Mouse (Mus musculus) neural tube, embryonic 15.5 days (tissue): Measurements from ENCODE around the gene Plvap. TPM values are rescaled to one million over a fixed set of nuclear protein-coding genes. Genes with fewer than 3 reads are reported as not detected.
A peak's percentile ranks its signal among the peaks of the same experiment; 100 is the strongest.

Source experiments
- ATAC-seq: fragments of 200-750 bp; cut with Nextera tagmentation; 2 replicates; pipeline ENCODE4 v1.8.0; 2017; ENCODE audit warnings: mild to moderate bottlenecking, moderate TSS enrichment, moderate library complexity; ENCODE audit not compliant: low FRiP score
- H3K27ac ChIP-seq: fragments of 300-500 bp; sonication (generic); replicated peaks from 2 replicates; pipeline ENCODE4 v1.5.1; 2015; ENCODE audit warnings: mild to moderate bottlenecking, inconsistent platforms
- H3K27me3 ChIP-seq: fragments of 300-500 bp; sonication (generic); replicated peaks from 2 replicates; pipeline ENCODE4 v1.6.1; 2015; ENCODE audit warnings: inconsistent platforms
- H3K36me3 ChIP-seq: fragments of 300-500 bp; sonication (generic); 2 replicates; pipeline ENCODE4 v1.6.1; 2015; ENCODE audit warnings: inconsistent platforms
- H3K4me1 ChIP-seq: fragments of 300-500 bp; sonication (generic); 2 replicates; pipeline ENCODE4 v1.6.1; 2015; ENCODE audit warnings: inconsistent platforms
- H3K4me2 ChIP-seq: fragments of 300-500 bp; sonication (generic); 2 replicates; pipeline ENCODE4 v1.6.1; 2015; ENCODE audit warnings: inconsistent platforms, mild to moderate bottlenecking, moderate library complexity
- H3K4me3 ChIP-seq: fragments of 300-500 bp; sonication (generic); replicated peaks from 2 replicates; pipeline ENCODE4 v1.5.1; 2015; ENCODE audit warnings: mild to moderate bottlenecking, inconsistent platforms
- H3K9ac ChIP-seq: fragments of 300-500 bp; sonication (generic); replicated peaks from 2 replicates; pipeline ENCODE4 v1.6.1; 2015; ENCODE audit warnings: mild to moderate bottlenecking, inconsistent platforms
- H3K9me3 ChIP-seq: fragments of 300-500 bp; sonication (generic); replicated peaks from 2 replicates; pipeline ENCODE4 v1.6.1; 2016; ENCODE audit warnings: inconsistent platforms
- WGBS: fragments of 180-500 bp; shearing (Covaris S2); methylation state at CpG from one replicate; pipeline ENCODE4 v1.1.7; 2015; ENCODE audit warnings: mixed read lengths; 5-methylcytosine and 5-hydroxymethylcytosine counted together
- polyA plus RNA-seq: library from polyadenylated mRNA; unstranded; fragments of >200 nt; fragmentation: Nextera tagmentation; extraction: Ambion mirVana; gene quantifications from 2 replicates; pipeline ENCODE4 v1.2.1, GENCODE M21; 2015

Gene Plvap
- polyA plus RNA-seq, 1 experiment from 2014 or later = 9.5 TPM

- H3K4me3 ChIP-seq = no peak overlapping the region
- H3K4me2 ChIP-seq = no peak overlapping the region
- no peak for ATAC-seq
- H3K36me3 ChIP-seq = peaks cover 2% of the 10 kb centered on the region
- H3K9ac ChIP-seq = no peak overlapping the region
- no peak overlapping the region for H3K27ac ChIP-seq
- no peaks in the 10 kb centered on the region for H3K9me3 ChIP-seq
- H3K4me1 ChIP-seq = peaks cover 37% of the 10 kb centered on the region
- WGBS = 41% methylated on average over 16 of the region's 16 CpGs
- H3K27me3 ChIP-seq = no peaks in the 10 kb centered on the region
These were observed 12.5 kb downstream of the Plvap start for GRCm38 (mm10) chr8:71498816-71499690.

- Histone ChIP-seq H3K27ac (no peak overlapping the region), H3K4me2 (no peak overlapping the region), H3K4me1 (peaks cover 37% of the 10 kb centered on the region), H3K9ac (no peak overlapping the region), H3K36me3 (peaks cover 9% of the 10 kb centered on the region), H3K4me3 (no peak overlapping the region), H3K27me3 (no peaks in the 10 kb centered on the region), H3K9me3 (no peaks in the 10 kb centered on the region)
- WGBS = 25% methylated on average over 15 of the region's 15 CpGs
- no peak for ATAC-seq
These were observed 13.6 kb downstream of the Plvap start for GRCm38 (mm10) chr8:71497881-71498501.

- no peak for ATAC-seq
- Histone ChIP-seq H3K4me3 (no peak overlapping the region), H3K4me1 (peaks cover 37% of the 10 kb centered on the region), H3K27me3 (no peaks in the 10 kb centered on the region), H3K36me3 (peaks cover 17% of the 10 kb centered on the region), H3K9ac (no peak overlapping the region), H3K27ac (no peak overlapping the region), H3K4me2 (no peak overlapping the region), H3K9me3 (no peaks in the 10 kb centered on the region)
- 78% methylated on average over 1 of the region's 1 CpGs for WGBS
These were observed 14.4 kb downstream of the Plvap start for GRCm38 (mm10) chr8:71497077-71497645.

- Histone ChIP-seq H3K27ac (peak overlapping the region; percentile 10; the same call in 1 of the 2 replicates), H3K9me3 (no peaks in the 10 kb centered on the region), H3K4me1 (peaks cover 37% of the 10 kb centered on the region), H3K4me3 (no peak overlapping the region), H3K9ac (no peak overlapping the region), H3K4me2 (no peak overlapping the region), H3K27me3 (no peaks in the 10 kb centered on the region), H3K36me3 (peaks cover 22% of the 10 kb centered on the region)
- 44% methylated on average over 11 of the region's 11 CpGs for WGBS
- no peak for ATAC-seq
These were observed 15.1 kb downstream of the Plvap start for GRCm38 (mm10) chr8:71496481-71496880.

GRCm38 (mm10) chr8:71495811-71496210, 15.7 kb downstream of the Plvap start:
- WGBS = 89% methylated on average over 5 of the region's 5 CpGs
- ATAC-seq = no peak
- Histone ChIP-seq H3K4me2 (no peak overlapping the region), H3K36me3 (peaks cover 28% of the 10 kb centered on the region), H3K27me3 (no peaks in the 10 kb centered on the region), H3K9ac (no peak overlapping the region), H3K9me3 (no peaks in the 10 kb centered on the region), H3K4me3 (no peak overlapping the region), H3K4me1 (peaks cover 37% of the 10 kb centered on the region), H3K27ac (peak overlapping the region; percentile 51; the same call in 1 of the 2 replicates)

GRCm38 (mm10) chr8:71495039-71495438, 16.5 kb downstream of the Plvap start:
- Histone ChIP-seq H3K4me2 (peak overlapping the region; percentile 41), H3K4me1 (peaks cover 41% of the 10 kb centered on the region), H3K27ac (no peak overlapping the region), H3K9me3 (no peaks in the 10 kb centered on the region), H3K27me3 (no peaks in the 10 kb centered on the region), H3K36me3 (peaks cover 36% of the 10 kb centered on the region), H3K4me3 (no peak overlapping the region), H3K9ac (no peak overlapping the region)
- ATAC-seq = peak; percentile 83
- WGBS = 16% methylated on average over 16 of the region's 16 CpGs

GRCm38 (mm10) chr8:71488454-71488853, 23.1 kb downstream of the Plvap start:
- H3K4me3 ChIP-seq = peak overlapping the region; percentile 57
- WGBS = 0% methylated on average over 22 of the region's 22 CpGs
- H3K36me3 ChIP-seq = peaks cover 37% of the 10 kb centered on the region
- H3K9ac ChIP-seq = peak overlapping the region; percentile 74
- H3K4me2 ChIP-seq = peak overlapping the region; percentile 99
- H3K9me3 ChIP-seq = no peaks in the 10 kb centered on the region
- peak overlapping the region; percentile 83 for H3K27ac ChIP-seq
- peaks cover 58% of the 10 kb centered on the region for H3K4me1 ChIP-seq
- no peaks in the 10 kb centered on the region for H3K27me3 ChIP-seq
- peak; percentile 90 for ATAC-seq

- peaks cover 64% of the 10 kb centered on the region for H3K4me1 ChIP-seq
- peak within 1 kb of the TSS; percentile 83 for H3K27ac ChIP-seq
- peaks cover 34% of the 10 kb centered on the region for H3K36me3 ChIP-seq
- 1% methylated on average over 33 of the region's 33 CpGs for WGBS
- ATAC-seq = peak; percentile 34; the same call in 1 of the 2 replicates
- H3K4me3 ChIP-seq = peak within 1 kb of the TSS; percentile 57
- peak within 1 kb of the TSS; percentile 74 for H3K9ac ChIP-seq
- no peaks in the 10 kb centered on the region for H3K9me3 ChIP-seq
- H3K4me2 ChIP-seq = peak within 1 kb of the TSS; percentile 99
- no peaks in the 10 kb centered on the region for H3K27me3 ChIP-seq
These were observed 23.7 kb downstream of the Plvap start, which contains the start of gene Gtpbp3 for GRCm38 (mm10) chr8:71487691-71488445. TSS of gene Gtpbp3 (plus strand) at chr8:71488103.

- no peak for ATAC-seq
- Histone ChIP-seq H3K4me1 (peaks cover 69% of the 10 kb centered on the region), H3K27ac (peak overlapping the region; percentile 85), H3K4me2 (peak overlapping the region; percentile 86), H3K36me3 (peaks cover 26% of the 10 kb centered on the region), H3K9me3 (no peaks in the 10 kb centered on the region), H3K27me3 (no peaks in the 10 kb centered on the region), H3K4me3 (peak overlapping the region; percentile 84), H3K9ac (peak overlapping the region; percentile 37; the same call in 1 of the 2 replicates)
- WGBS = 23% methylated on average over 7 of the region's 7 CpGs
These were observed 25.4 kb downstream of the Plvap start for GRCm38 (mm10) chr8:71486136-71486529.

GRCm38 (mm10) chr8:71485142-71486135, 26.1 kb downstream of the Plvap start, which contains the start of gene Ano8:
TSS of gene Ano8 (minus strand) at chr8:71485963.
- peak within 1 kb of the TSS; percentile 84 for H3K4me3 ChIP-seq
- no peaks in the 10 kb centered on the region for H3K9me3 ChIP-seq
- H3K4me2 ChIP-seq = peak within 1 kb of the TSS; percentile 86
- peak within 1 kb of the TSS; percentile 99 for H3K9ac ChIP-seq
- peaks cover 25% of the 10 kb centered on the region for H3K36me3 ChIP-seq
- peak within 1 kb of the TSS; percentile 85 for H3K27ac ChIP-seq
- H3K27me3 ChIP-seq = no peaks in the 10 kb centered on the region
- peaks cover 69% of the 10 kb centered on the region for H3K4me1 ChIP-seq
- WGBS = 6% methylated on average over 51 of the region's 58 CpGs
- peak; percentile 82 for ATAC-seq
